Mouse (Mus musculus): ENCODE measurements around the gene Camta1. TPM values are rescaled to one million over a fixed set of nuclear protein-coding genes. Genes with fewer than 3 reads are reported as not detected.

Gene Camta1
- polyA plus RNA-seq, 1 experiment, result 27.1 TPM

- DNase-seq, result no peak
- Histone ChIP-seq H3K4me1 (replicated peaks; ENCODE audit: control insufficient read depth, insufficient read depth, low read length) (peaks cover 2% of the 10 kb centered on the region), H3K27me3 (ENCODE audit: control insufficient read depth, insufficient read depth, low read length) (no peaks in the 10 kb centered on the region), H3K36me3 (ENCODE audit: control insufficient read depth, insufficient read depth, low read length) (no peaks in the 10 kb centered on the region), H3K4me3 (ENCODE audit: control insufficient read depth, insufficient read depth, low read length) (no peak overlapping the region), H3K27ac (ENCODE audit: control insufficient read depth, insufficient read depth, low read length) (no peak overlapping the region)
- TF ChIP-seq CTCF (IDR thresholded peaks at IDR 0.05; ENCODE audit: borderline replicate concordance, control insufficient read depth, extremely low read depth, insufficient read depth, low read length, poor library complexity) (no peak), POLR2A (IDR thresholded peaks at IDR 0.05; ENCODE audit: control insufficient read depth, extremely low read depth, insufficient read depth, low read length, poor library complexity) (no peak)
- WGBS, result 59% methylated on average over 2 of the region's 2 CpGs
These were observed 23.2 kb downstream of the Camta1 start for GRCm38 (mm10) chr4:151838518-151838917.

GRCm38 (mm10) chr4:151835860-151836259 is 25.8 kb downstream of the Camta1 start:
- no peaks in the 10 kb centered on the region for H3K36me3 ChIP-seq (ENCODE audit: control insufficient read depth, insufficient read depth, low read length)
- no peak overlapping the region for H3K27ac ChIP-seq (ENCODE audit: control insufficient read depth, insufficient read depth, low read length)

GRCm38 (mm10) chr4:151834536-151834935 is 27.1 kb downstream of the Camta1 start:
- H3K36me3 ChIP-seq (ENCODE audit: control insufficient read depth, insufficient read depth, low read length), result no peaks in the 10 kb centered on the region
- peaks cover 2% of the 10 kb centered on the region for H3K4me1 ChIP-seq (replicated peaks; ENCODE audit: control insufficient read depth, insufficient read depth, low read length)
- no peak overlapping the region for H3K27ac ChIP-seq (ENCODE audit: control insufficient read depth, insufficient read depth, low read length)
- TF ChIP-seq CTCF (IDR thresholded peaks at IDR 0.05; ENCODE audit: borderline replicate concordance, control insufficient read depth, extremely low read depth, insufficient read depth, low read length, poor library complexity), result no peak
- TF ChIP-seq POLR2A (IDR thresholded peaks at IDR 0.05; ENCODE audit: control insufficient read depth, extremely low read depth, insufficient read depth, low read length, poor library complexity), result no peak
- 98% methylated on average over 10 of the region's 10 CpGs for WGBS
- H3K4me3 ChIP-seq (ENCODE audit: control insufficient read depth, insufficient read depth, low read length), result no peak overlapping the region
- no peak for DNase-seq
- no peaks in the 10 kb centered on the region for H3K27me3 ChIP-seq (ENCODE audit: control insufficient read depth, insufficient read depth, low read length)

More at GRCm38 (mm10) chr4:151835860-151836259, 25.8 kb downstream of the Camta1 start:
- no peak for DNase-seq
- no peaks in the 10 kb centered on the region for H3K27me3 ChIP-seq (ENCODE audit: control insufficient read depth, insufficient read depth, low read length)
- H3K4me3 ChIP-seq (ENCODE audit: control insufficient read depth, insufficient read depth, low read length), result no peak overlapping the region
- no peak for TF ChIP-seq POLR2A (IDR thresholded peaks at IDR 0.05; ENCODE audit: control insufficient read depth, extremely low read depth, insufficient read depth, low read length, poor library complexity)
- no peak for TF ChIP-seq CTCF (IDR thresholded peaks at IDR 0.05; ENCODE audit: borderline replicate concordance, control insufficient read depth, extremely low read depth, insufficient read depth, low read length, poor library complexity)
- WGBS, result 98% methylated on average over 3 of the region's 3 CpGs
- peaks cover 2% of the 10 kb centered on the region for H3K4me1 ChIP-seq (replicated peaks; ENCODE audit: control insufficient read depth, insufficient read depth, low read length)

GRCm38 (mm10) chr4:151833940-151834449 is 27.7 kb downstream of the Camta1 start:
- H3K27ac ChIP-seq (ENCODE audit: control insufficient read depth, insufficient read depth, low read length), result no peak overlapping the region
- TF ChIP-seq POLR2A (IDR thresholded peaks at IDR 0.05; ENCODE audit: control insufficient read depth, extremely low read depth, insufficient read depth, low read length, poor library complexity), result no peak
- no peak for TF ChIP-seq CTCF (IDR thresholded peaks at IDR 0.05; ENCODE audit: borderline replicate concordance, control insufficient read depth, extremely low read depth, insufficient read depth, low read length, poor library complexity)
- peaks cover 1% of the 10 kb centered on the region for H3K4me1 ChIP-seq (replicated peaks; ENCODE audit: control insufficient read depth, insufficient read depth, low read length)
- no peak overlapping the region for H3K4me3 ChIP-seq (ENCODE audit: control insufficient read depth, insufficient read depth, low read length)
- WGBS, result 97% methylated on average over 7 of the region's 7 CpGs
- H3K27me3 ChIP-seq (ENCODE audit: control insufficient read depth, insufficient read depth, low read length), result no peaks in the 10 kb centered on the region
- DNase-seq, result no peak
- H3K36me3 ChIP-seq (ENCODE audit: control insufficient read depth, insufficient read depth, low read length), result no peaks in the 10 kb centered on the region

- Histone ChIP-seq H3K27ac (ENCODE audit: control insufficient read depth, insufficient read depth, low read length) (no peak overlapping the region), H3K27me3 (ENCODE audit: control insufficient read depth, insufficient read depth, low read length) (no peaks in the 10 kb centered on the region), H3K4me1 (replicated peaks; ENCODE audit: control insufficient read depth, insufficient read depth, low read length) (no peaks in the 10 kb centered on the region; the same call in 1 of the 2 replicates), H3K4me3 (ENCODE audit: control insufficient read depth, insufficient read depth, low read length) (no peak overlapping the region), H3K36me3 (ENCODE audit: control insufficient read depth, insufficient read depth, low read length) (peaks cover 4% of the 10 kb centered on the region; the same call in 1 of the 2 replicates)
- no peak for DNase-seq
- WGBS, result 61% methylated on average over 3 of the region's 3 CpGs
- TF ChIP-seq POLR2A (IDR thresholded peaks at IDR 0.05; ENCODE audit: control insufficient read depth, extremely low read depth, insufficient read depth, low read length, poor library complexity), result no peak
- no peak for TF ChIP-seq CTCF (IDR thresholded peaks at IDR 0.05; ENCODE audit: borderline replicate concordance, control insufficient read depth, extremely low read depth, insufficient read depth, low read length, poor library complexity)
These were observed 33.8 kb downstream of the Camta1 start for GRCm38 (mm10) chr4:151827840-151828239.

- TF ChIP-seq CTCF (IDR thresholded peaks at IDR 0.05; ENCODE audit: borderline replicate concordance, control insufficient read depth, extremely low read depth, insufficient read depth, low read length, poor library complexity) (no peak), POLR2A (IDR thresholded peaks at IDR 0.05; ENCODE audit: control insufficient read depth, extremely low read depth, insufficient read depth, low read length, poor library complexity) (no peak)
- no peak for DNase-seq
- no peaks in the 10 kb centered on the region; the same call in 1 of the 2 replicates for H3K4me1 ChIP-seq (replicated peaks; ENCODE audit: control insufficient read depth, insufficient read depth, low read length)
- no peak overlapping the region for H3K4me3 ChIP-seq (ENCODE audit: control insufficient read depth, insufficient read depth, low read length)
- H3K27me3 ChIP-seq (ENCODE audit: control insufficient read depth, insufficient read depth, low read length), result no peaks in the 10 kb centered on the region
- no peak overlapping the region for H3K27ac ChIP-seq (ENCODE audit: control insufficient read depth, insufficient read depth, low read length)
- H3K36me3 ChIP-seq (ENCODE audit: control insufficient read depth, insufficient read depth, low read length), result peaks cover 4% of the 10 kb centered on the region; the same call in 1 of the 2 replicates
These were observed 34.3 kb downstream of the Camta1 start for GRCm38 (mm10) chr4:151827356-151827755.

- peaks cover 4% of the 10 kb centered on the region; the same call in 1 of the 2 replicates for H3K36me3 ChIP-seq (ENCODE audit: control insufficient read depth, insufficient read depth, low read length)
- 89% methylated on average over 3 of the region's 3 CpGs for WGBS
- H3K27me3 ChIP-seq (ENCODE audit: control insufficient read depth, insufficient read depth, low read length), result no peaks in the 10 kb centered on the region
- H3K27ac ChIP-seq (ENCODE audit: control insufficient read depth, insufficient read depth, low read length), result no peak overlapping the region
- no peaks in the 10 kb centered on the region; the same call in 1 of the 2 replicates for H3K4me1 ChIP-seq (replicated peaks; ENCODE audit: control insufficient read depth, insufficient read depth, low read length)
- no peak overlapping the region for H3K4me3 ChIP-seq (ENCODE audit: control insufficient read depth, insufficient read depth, low read length)
- no peak for DNase-seq
- TF ChIP-seq POLR2A (IDR thresholded peaks at IDR 0.05; ENCODE audit: control insufficient read depth, extremely low read depth, insufficient read depth, low read length, poor library complexity), result no peak
- TF ChIP-seq CTCF (IDR thresholded peaks at IDR 0.05; ENCODE audit: borderline replicate concordance, control insufficient read depth, extremely low read depth, insufficient read depth, low read length, poor library complexity), result no peak
These were observed 37.7 kb downstream of the Camta1 start for GRCm38 (mm10) chr4:151823963-151824362.
